Mouse (Mus musculus) forebrain, embryonic 15.5 days (tissue): ENCODE measurements around the gene Slc6a18. TPM values are rescaled to one million over a fixed set of nuclear protein-coding genes. Genes with fewer than 3 reads are reported as not detected.
A peak's percentile ranks its signal among the peaks of the same experiment; 100 is the strongest.

Source experiments
- ATAC-seq: fragments of 200-750 bp; cut with Nextera tagmentation; replicated peaks from 2 replicates; pipeline ENCODE4 v1.8.0; 2017; ENCODE audit warnings: mild to moderate bottlenecking, moderate TSS enrichment, moderate library complexity
- H3K27ac ChIP-seq: fragments of 300-500 bp; sonication (generic); replicated peaks from 2 replicates; pipeline ENCODE4 v1.5.1; 2015; ENCODE audit warnings: mild to moderate bottlenecking, inconsistent platforms
- H3K27me3 ChIP-seq: fragments of 300-500 bp; sonication (generic); 2 replicates; pipeline ENCODE4 v1.6.1; 2015; ENCODE audit warnings: inconsistent platforms
- H3K36me3 ChIP-seq: fragments of 300-500 bp; sonication (generic); 2 replicates; pipeline ENCODE4 v1.6.1; 2015; ENCODE audit warnings: mild to moderate bottlenecking, inconsistent platforms
- H3K4me1 ChIP-seq: fragments of 300-500 bp; sonication (generic); 2 replicates; pipeline ENCODE4 v1.6.1; 2015; ENCODE audit warnings: inconsistent platforms
- H3K4me2 ChIP-seq: fragments of 300-500 bp; sonication (generic); replicated peaks from 2 replicates; pipeline ENCODE4 v1.6.1; 2015; ENCODE audit warnings: mild to moderate bottlenecking, inconsistent platforms
- H3K4me3 ChIP-seq: fragments of 300-500 bp; sonication (generic); 2 replicates; pipeline ENCODE4 v1.5.1; 2015; ENCODE audit warnings: mild to moderate bottlenecking, inconsistent platforms
- H3K9ac ChIP-seq: fragments of 300-500 bp; sonication (generic); replicated peaks from 2 replicates; pipeline ENCODE4 v1.6.1; 2015; ENCODE audit warnings: mild to moderate bottlenecking, inconsistent platforms
- H3K9me3 ChIP-seq: fragments of 300-500 bp; sonication (generic); 2 replicates; pipeline ENCODE4 v1.6.1; 2016; ENCODE audit warnings: inconsistent platforms
- WGBS: fragments of 180-500 bp; shearing (Covaris S2); methylation state at CpG from one replicate; pipeline ENCODE4 v1.1.7; 2015; ENCODE audit warnings: mixed read lengths; 5-methylcytosine and 5-hydroxymethylcytosine counted together
- polyA plus RNA-seq: library from polyadenylated mRNA; unstranded; fragments of >200 nt; fragmentation: Nextera tagmentation; extraction: Ambion mirVana; gene quantifications from 2 replicates; pipeline ENCODE4 v1.2.1, GENCODE M21; 2015

Slc6a18 gene
- polyA plus RNA-seq, 1 experiment from 2014 or later, result not detected

DNA sequence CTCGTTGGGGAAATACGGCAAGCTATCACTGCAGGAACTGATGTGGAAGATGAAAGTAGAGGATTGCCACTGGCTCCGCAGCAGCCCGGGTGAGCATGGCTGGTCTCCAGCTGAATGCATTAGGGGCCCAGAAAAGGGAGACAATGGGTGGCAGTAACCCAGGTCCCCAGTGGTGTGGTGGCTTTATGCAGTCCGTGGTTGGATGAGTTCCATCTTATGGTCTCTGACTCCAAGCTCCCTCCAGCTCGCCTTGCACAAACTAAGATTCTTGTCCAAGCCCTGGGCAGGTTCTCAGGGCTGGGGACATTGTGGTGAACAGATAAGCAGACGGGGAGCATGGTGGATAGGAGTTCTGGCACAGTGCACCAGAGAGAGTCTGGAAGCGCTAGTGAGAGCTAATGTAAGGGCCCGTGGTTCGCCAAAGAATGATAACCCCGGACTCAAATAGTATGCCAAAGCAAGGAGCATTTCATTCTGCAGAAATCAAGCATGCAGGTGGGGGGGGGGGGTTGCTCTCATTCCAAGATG is 49.2 kb downstream of the Slc6a18 start:
- Histone ChIP-seq H3K4me2 (peak overlapping the region; percentile 5; the same call in 1 of the 2 replicates), H3K9ac (no peak overlapping the region), H3K4me3 (no peak overlapping the region), H3K9me3 (no peaks in the 10 kb centered on the region), H3K27me3 (no peaks in the 10 kb centered on the region), H3K4me1 (peaks cover 34% of the 10 kb centered on the region), H3K27ac (no peak overlapping the region), H3K36me3 (no peaks in the 10 kb centered on the region)
- ATAC-seq, result no peak
- WGBS, result 66% methylated on average over 11 of the region's 11 CpGs

DNA sequence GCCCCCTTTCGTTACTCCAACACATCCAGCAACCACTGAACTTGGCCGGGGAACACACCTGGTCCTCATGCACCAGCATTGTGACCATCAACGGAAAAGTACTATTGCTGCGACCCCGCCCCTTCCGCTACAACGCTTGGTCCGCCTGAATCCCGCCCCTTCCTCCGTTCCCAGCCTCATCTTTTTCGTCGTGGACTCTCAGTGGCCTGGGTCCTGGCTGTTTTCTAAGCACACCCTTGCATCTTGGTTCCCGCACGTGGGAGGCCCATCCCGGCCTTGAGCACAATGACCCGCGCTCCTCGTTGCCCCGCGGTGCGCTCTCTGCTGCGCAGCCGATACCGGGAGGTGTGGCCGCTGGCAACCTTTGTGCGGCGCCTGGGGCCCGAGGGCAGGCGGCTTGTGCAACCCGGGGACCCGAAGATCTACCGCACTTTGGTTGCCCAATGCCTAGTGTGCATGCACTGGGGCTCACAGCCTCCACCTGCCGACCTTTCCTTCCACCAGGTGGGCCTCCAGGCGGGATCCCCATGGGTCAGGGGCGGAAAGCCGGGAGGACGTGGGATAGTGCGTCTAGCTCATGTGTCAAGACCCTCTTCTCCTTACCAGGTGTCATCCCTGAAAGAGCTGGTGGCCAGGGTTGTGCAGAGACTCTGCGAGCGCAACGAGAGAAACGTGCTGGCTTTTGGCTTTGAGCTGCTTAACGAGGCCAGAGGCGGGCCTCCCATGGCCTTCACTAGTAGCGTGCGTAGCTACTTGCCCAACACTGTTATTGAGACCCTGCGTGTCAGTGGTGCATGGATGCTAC is 50.9 kb downstream of the Slc6a18 start, which contains the start of gene Tert:
Tert (plus strand) TSS at position 167 of the 805 bp plus-strand sequence.
- Histone ChIP-seq H3K36me3 (0 out of 2 replicates have a peak, but pooled peaks cover 8% of the 10 kb centered on the region), H3K9ac (peak within 1 kb of the TSS; percentile 63), H3K9me3 (no peaks in the 10 kb centered on the region), H3K4me3 (peak within 1 kb of the TSS; percentile 48), H3K4me1 (peaks cover 34% of the 10 kb centered on the region), H3K27ac (no peak within 1 kb of the TSS), H3K27me3 (no peaks in the 10 kb centered on the region), H3K4me2 (peak within 1 kb of the TSS; percentile 88)
- ATAC-seq, result peak; percentile 79
- 9% methylated on average over 47 of the region's 47 CpGs for WGBS

DNA sequence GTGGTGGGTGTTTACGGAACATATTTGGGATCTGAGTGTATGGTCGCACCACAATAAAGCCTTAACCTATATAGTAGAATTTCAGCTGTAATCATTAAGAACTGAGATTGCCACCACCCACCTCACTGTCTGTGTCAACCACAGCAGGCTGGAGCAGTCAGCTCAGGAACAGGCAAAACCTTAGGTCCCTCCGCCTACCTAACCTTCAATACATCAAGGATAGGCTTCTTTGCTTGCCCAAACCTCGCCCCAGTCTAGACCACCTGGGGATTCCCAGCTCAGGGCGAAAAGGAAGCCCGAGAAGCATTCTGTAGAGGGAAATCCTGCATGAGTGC is 51.4 kb downstream of the Slc6a18 start:
- Histone ChIP-seq H3K9ac (peak overlapping the region; percentile 63), H3K27me3 (no peaks in the 10 kb centered on the region), H3K27ac (no peak overlapping the region), H3K4me1 (peaks cover 34% of the 10 kb centered on the region), H3K36me3 (peaks cover 13% of the 10 kb centered on the region; the same call in 1 of the 2 replicates), H3K9me3 (no peaks in the 10 kb centered on the region), H3K4me3 (peak overlapping the region; percentile 48), H3K4me2 (peak overlapping the region; percentile 88)
- no peak for ATAC-seq
- WGBS, result 38% methylated on average over 6 of the region's 6 CpGs

DNA sequence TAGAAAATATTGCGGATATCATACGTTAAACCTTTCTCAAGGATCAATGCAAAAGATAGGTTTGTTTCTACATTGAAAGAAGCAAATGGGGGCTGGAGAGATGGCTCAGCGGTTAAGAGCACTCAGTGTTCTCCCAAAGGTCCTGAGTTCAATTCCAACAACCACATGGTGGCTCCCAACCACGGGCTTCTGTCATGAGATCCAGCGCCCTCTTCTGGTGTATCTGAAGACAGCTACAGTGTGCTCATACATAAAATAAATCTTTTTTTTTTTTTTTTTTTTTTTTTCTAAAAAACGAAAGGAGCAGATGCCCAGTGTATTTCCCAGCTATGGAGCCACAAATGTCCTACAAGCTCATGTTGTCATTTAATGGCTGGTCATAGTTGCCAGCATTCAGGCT is 57.2 kb downstream of the Slc6a18 start:
- no peak overlapping the region for H3K4me2 ChIP-seq
- 73% methylated on average over 6 of the region's 6 CpGs for WGBS
- no peak overlapping the region for H3K4me3 ChIP-seq
- H3K27ac ChIP-seq, result no peak overlapping the region
- ATAC-seq, result no peak
- no peaks in the 10 kb centered on the region for H3K4me1 ChIP-seq
- no peak overlapping the region for H3K9ac ChIP-seq
- peaks cover 68% of the 10 kb centered on the region for H3K36me3 ChIP-seq
- H3K27me3 ChIP-seq, result no peaks in the 10 kb centered on the region
- no peaks in the 10 kb centered on the region for H3K9me3 ChIP-seq

DNA sequence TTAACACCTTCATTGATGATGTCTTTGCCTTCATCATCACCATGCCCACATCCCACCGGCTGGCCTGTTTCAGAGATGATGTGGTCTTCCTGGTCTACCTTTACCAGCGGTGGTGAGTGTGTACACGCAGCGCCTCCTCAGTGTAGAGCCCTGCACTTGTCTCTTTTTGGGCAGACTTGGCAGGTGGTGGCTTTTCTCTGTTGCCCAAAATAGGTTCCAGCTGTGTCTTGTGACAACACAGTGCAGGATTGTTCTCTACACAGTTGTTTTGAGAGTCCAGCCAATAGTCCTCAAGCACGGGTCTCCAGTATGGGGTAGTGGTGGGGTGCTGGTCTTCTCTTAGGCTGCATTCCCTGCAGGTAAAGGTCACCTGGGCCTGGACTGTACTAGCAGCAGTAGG is 59.4 kb downstream of the Slc6a18 start:
- H3K4me2 ChIP-seq, result no peak overlapping the region
- H3K27me3 ChIP-seq, result no peaks in the 10 kb centered on the region
- no peak overlapping the region for H3K9ac ChIP-seq
- H3K4me3 ChIP-seq, result no peak overlapping the region
- peaks cover 90% of the 10 kb centered on the region for H3K36me3 ChIP-seq
- no peak overlapping the region for H3K27ac ChIP-seq
- 92% methylated on average over 5 of the region's 5 CpGs for WGBS
- ATAC-seq, result no peak
- H3K4me1 ChIP-seq, result no peaks in the 10 kb centered on the region
- no peaks in the 10 kb centered on the region for H3K9me3 ChIP-seq

Other genes with a start within 250 kb of the Slc6a18 start
- 61.4 and 62.1 TPM in 2 replicates for gene Lpcat1, start 210.8 kb downstream of the Slc6a18 start, polyA plus RNA-seq
- 0.06 TPM in 2 replicates for gene Slc6a3, start 141.3 kb downstream of the Slc6a18 start, polyA plus RNA-seq
- 125 and 130 TPM in 2 replicates for gene Clptm1l, start 74.0 kb downstream of the Slc6a18 start, polyA plus RNA-seq
- 6.4 and 7.3 TPM in 2 replicates for gene Tert, start 51.1 kb downstream of the Slc6a18 start, polyA plus RNA-seq
- gene Slc6a19, start 26.8 kb upstream of the Slc6a18 start, polyA plus RNA-seq, result 0.06 TPM in 1 of 2 replicates, not detected in the other
- 16.3 and 18.4 TPM in 2 replicates for gene Slc12a7, start 55.1 kb upstream of the Slc6a18 start, polyA plus RNA-seq
- gene Nkd2, start 169.6 kb upstream of the Slc6a18 start, polyA plus RNA-seq, result 7.4 and 8.1 TPM in 2 replicates